Mouse (Mus musculus) limb, embryonic 14.5 days (tissue): ENCODE measurements around the gene Psmd8. TPM values are rescaled to one million over a fixed set of nuclear protein-coding genes. Genes with fewer than 3 reads are reported as not detected.
"Not testable (repeated sequence)": the region's sequence is repeated elsewhere in the genome, so short reads cannot be mapped to it uniquely, and the experiment has no call there.

Experiments
- ATAC-seq: fragments of 200-750 bp; cut with Nextera tagmentation; 2 replicates; pipeline ENCODE4 v1.8.0; 2017; ENCODE audit warnings: low read depth, moderate number of reproducible peaks, moderate TSS enrichment; ENCODE audit not compliant: low FRiP score
- DNase-seq: peaks from one replicate; pipeline ENCODE4 v3.0.0-alpha.2; 2015; ENCODE audit warnings: low spot score
- H3K27ac ChIP-seq: fragments of 300-500 bp; sonication (generic); replicated peaks from 2 replicates; pipeline ENCODE4 v1.5.1; 2014; ENCODE audit warnings: low read depth, mild to moderate bottlenecking, low read length, moderate library complexity, mixed read lengths
- H3K27me3 ChIP-seq: fragments of 300-500 bp; sonication (generic); 2 replicates; pipeline ENCODE4 v1.6.1; 2014; ENCODE audit warnings: low read length, mixed read lengths; ENCODE audit not compliant: control insufficient read depth, insufficient read depth
- H3K36me3 ChIP-seq: fragments of 300-500 bp; sonication (generic); 2 replicates; pipeline ENCODE4 v1.6.1; 2014; ENCODE audit warnings: mild to moderate bottlenecking, low read length, moderate library complexity, mixed read lengths; ENCODE audit not compliant: control insufficient read depth, insufficient read depth
- H3K4me1 ChIP-seq: fragments of 300-500 bp; sonication (generic); 2 replicates; pipeline ENCODE4 v1.6.1; 2014; ENCODE audit warnings: antibody characterized with exemption, low read length, mixed read lengths; ENCODE audit not compliant: control insufficient read depth, insufficient read depth
- H3K4me2 ChIP-seq: fragments of 300-500 bp; sonication (generic); replicated peaks from 2 replicates; pipeline ENCODE4 v1.6.1; 2014; ENCODE audit warnings: low read depth, mild to moderate bottlenecking, low read length, moderate library complexity; ENCODE audit not compliant: severe bottlenecking
- H3K4me3 ChIP-seq: fragments of 300-500 bp; sonication (generic); replicated peaks from 2 replicates; pipeline ENCODE4 v1.5.1; 2014; ENCODE audit warnings: low read length
- H3K9ac ChIP-seq: fragments of 300-500 bp; sonication (generic); 2 replicates; pipeline ENCODE4 v1.6.1; 2014; ENCODE audit warnings: mild to moderate bottlenecking, low read depth, low read length, moderate library complexity; ENCODE audit not compliant: severe bottlenecking
- H3K9me3 ChIP-seq: fragments of 300-500 bp; sonication (generic); 2 replicates; pipeline ENCODE4 v1.6.1; 2016; ENCODE audit warnings: low read length; ENCODE audit not compliant: control insufficient read depth
- POLR2A ChIP-seq: fragments of 200-500 bp; IDR thresholded peaks from 2 replicates; pipeline ENCODE4 v1.8.0; 2012; ENCODE audit warnings: inconsistent platforms, mild to moderate bottlenecking, moderate library complexity, borderline replicate concordance; ENCODE audit not compliant: insufficient read depth, insufficient read length; ENCODE audit errors: extremely low read depth
- WGBS: fragments of 180-500 bp; shearing (Covaris S2); extraction: QIAGEN DNeasy Blood & Tissue Kit; methylation state at CpG from one replicate; pipeline ENCODE4 v1.1.7; 2014; 5-methylcytosine and 5-hydroxymethylcytosine counted together
- polyA plus RNA-seq, 2 experiments: library from polyadenylated mRNA; depleted of rRNA in 1 of 2; stranded (reverse) in 1 of 2; unstranded in 1 of 2; fragments of >200 nt; fragmentation: Nextera tagmentation in 1 of 2; extraction: Ambion mirVana in 1 of 2; gene quantifications; 2 replicates each; pipeline versions ENCODE4 v1.2.1 to v1.2.3; 2012 to 2014

Gene Psmd8
- polyA plus RNA-seq, 2 experiments: 216 to 264 TPM

DNA sequence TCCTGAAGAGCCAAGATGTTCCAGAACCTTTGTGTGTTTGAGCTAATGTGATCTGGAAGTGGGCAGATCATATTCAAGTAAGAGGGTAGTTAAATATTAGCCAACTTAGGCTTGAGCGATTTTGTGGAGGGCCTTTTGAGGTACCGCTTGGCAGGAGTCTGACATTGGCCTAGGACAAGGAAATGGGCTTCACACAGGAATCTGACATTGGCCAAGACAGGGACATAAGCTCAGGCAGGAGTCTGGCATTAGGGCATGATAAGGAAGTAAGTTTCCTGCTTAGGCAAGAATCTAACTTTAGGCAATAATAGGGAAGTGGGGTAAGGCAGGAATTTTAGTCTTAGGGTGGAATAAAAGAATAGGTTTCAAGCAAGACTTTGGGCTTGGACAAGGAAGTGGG lies 33.7 kb upstream of the Psmd8 start:
- Histone ChIP-seq H3K9ac (no peak overlapping the region), H3K27me3 (no peaks in the 10 kb centered on the region), H3K4me1 (no peaks in the 10 kb centered on the region), H3K27ac (no peak overlapping the region), H3K4me3 (no peak overlapping the region), H3K4me2 (peak overlapping the region; percentile 40; the same call in 1 of the 2 replicates), H3K36me3 (no peaks in the 10 kb centered on the region), H3K9me3 (no peaks in the 10 kb centered on the region)
- ATAC-seq (no peak), DNase-seq (no peak)
- WGBS: 79% methylated on average over 2 of the region's 2 CpGs
- no peak for TF ChIP-seq POLR2A

DNA sequence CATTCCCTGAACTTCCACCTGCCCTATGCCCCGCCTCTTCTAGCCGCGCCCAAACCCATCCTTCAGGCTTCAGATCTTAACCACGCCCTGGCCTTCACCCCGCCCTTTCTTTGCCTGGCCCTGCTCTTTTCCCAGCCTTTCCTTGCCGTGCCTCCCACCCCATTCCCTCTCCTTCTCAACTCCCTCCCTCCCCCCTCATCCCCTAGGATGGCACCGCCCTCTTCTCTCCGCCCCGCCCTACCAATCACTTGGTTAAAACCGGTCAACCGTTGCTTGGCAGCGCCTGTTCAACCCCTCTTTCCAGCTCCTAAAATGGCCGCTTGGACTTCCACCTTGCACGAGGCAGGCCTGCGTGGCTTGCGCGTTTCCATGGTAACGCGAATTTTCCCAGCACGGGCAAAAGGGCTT lies 33.2 kb upstream of the Psmd8 start, which contains the start of gene Catsperg1:
Gene Catsperg1, minus strand, starts transcription at position 361 of the 408 bp plus-strand sequence.
- Histone ChIP-seq H3K9me3 (no peaks in the 10 kb centered on the region), H3K27me3 (no peaks in the 10 kb centered on the region), H3K4me3 (peak within 1 kb of the TSS; percentile 13; the same call in 1 of the 2 replicates), H3K4me2 (peak within 1 kb of the TSS; percentile 40), H3K27ac (no peak within 1 kb of the TSS), H3K4me1 (no peaks in the 10 kb centered on the region), H3K36me3 (no peaks in the 10 kb centered on the region), H3K9ac (no peak within 1 kb of the TSS)
- no peak for TF ChIP-seq POLR2A
- DNase-seq: peak; percentile 63
- WGBS: under 1% methylated on average over 20 of the region's 20 CpGs
- ATAC-seq: peak; percentile 68

DNA sequence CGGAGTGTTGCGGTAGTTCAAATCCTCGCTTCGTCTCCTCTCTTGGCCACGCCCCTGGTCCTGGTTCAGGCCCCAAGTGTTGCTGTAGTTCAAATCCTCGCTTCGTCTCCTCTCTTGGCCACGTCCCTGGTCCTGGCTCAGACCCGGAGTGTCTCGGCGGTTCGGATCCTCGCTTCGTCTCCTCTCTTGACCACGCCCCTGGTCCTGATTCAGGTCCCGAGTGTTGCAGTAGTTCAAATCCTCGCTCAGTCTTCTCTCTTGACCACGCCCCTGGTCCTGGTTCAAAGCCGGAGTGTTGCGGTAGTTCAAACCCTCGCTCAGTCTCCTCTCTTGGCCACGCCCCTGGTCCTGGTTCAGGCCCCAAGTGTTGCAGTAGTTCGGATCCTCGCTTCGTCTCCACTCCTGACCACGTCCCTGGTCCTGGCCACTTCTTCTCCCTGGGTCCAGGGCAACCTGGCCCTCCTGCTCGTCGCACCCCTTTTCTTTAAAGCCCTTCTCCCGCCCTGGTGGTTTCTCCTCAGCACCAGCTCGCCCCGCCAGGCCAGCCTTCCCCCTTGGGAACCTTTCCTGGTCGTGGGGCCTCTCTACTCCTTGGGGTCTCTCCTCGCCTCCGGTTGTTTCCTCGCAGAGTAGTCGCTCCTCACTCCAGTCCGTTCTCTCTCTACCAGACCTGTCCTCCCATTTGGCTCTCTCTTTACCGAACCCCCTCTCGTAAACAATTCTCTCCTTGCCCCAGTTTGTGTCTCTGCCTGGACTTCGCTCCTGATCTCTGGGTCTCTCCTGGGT lies 32.5 kb upstream of the Psmd8 start:
- H3K9ac ChIP-seq, H3K4me1 ChIP-seq, H3K27me3 ChIP-seq, H3K27ac ChIP-seq, H3K9me3 ChIP-seq, H3K36me3 ChIP-seq, ATAC-seq, DNase-seq: not testable (repeated sequence)
- peak overlapping the region; percentile 40 for H3K4me2 ChIP-seq
- WGBS: 19% methylated on average over 40 of the region's 40 CpGs
- H3K4me3 ChIP-seq: peak overlapping the region; percentile 13; the same call in 1 of the 2 replicates

DNA sequence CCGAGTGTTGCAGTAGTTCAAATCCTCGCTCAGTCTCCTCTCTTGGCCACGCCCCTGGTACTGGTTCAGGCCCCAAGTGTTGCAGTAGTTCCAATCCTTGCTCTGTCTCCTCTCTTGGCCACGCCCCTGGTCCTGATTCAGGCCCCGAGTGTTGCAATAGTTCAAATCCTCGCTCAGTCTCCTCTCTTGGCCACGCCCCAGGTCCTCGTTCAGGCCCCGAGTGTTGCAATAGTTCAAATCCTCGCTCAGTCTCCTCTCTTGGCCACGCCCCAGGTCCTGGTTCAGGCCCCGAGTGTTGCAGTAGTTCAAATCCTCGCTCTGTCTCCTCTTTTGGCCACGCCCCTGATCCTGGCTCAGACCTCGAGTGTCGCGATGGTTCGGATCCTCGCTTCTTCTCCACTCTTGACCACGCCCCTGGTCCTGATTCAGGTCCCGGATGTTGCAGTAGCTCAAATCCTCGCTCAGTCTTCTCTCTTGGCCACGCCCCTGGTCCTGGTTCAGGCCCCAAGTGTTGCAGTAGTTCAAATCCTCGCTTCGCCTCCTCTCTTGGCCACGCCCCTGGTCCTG lies 31.8 kb upstream of the Psmd8 start:
- Histone ChIP-seq H3K36me3 (no peaks in the 10 kb centered on the region), H3K4me2 (peak overlapping the region; percentile 50; the same call in 1 of the 2 replicates), H3K9ac (no peak overlapping the region), H3K4me1 (no peaks in the 10 kb centered on the region), H3K27ac (no peak overlapping the region), H3K9me3 (no peaks in the 10 kb centered on the region), H3K27me3 (no peaks in the 10 kb centered on the region), H3K4me3 (peak overlapping the region; percentile 34)
- 21% methylated on average over 26 of the region's 26 CpGs for WGBS
- no peak for ATAC-seq
- no peak for DNase-seq
- TF ChIP-seq POLR2A: no peak

DNA sequence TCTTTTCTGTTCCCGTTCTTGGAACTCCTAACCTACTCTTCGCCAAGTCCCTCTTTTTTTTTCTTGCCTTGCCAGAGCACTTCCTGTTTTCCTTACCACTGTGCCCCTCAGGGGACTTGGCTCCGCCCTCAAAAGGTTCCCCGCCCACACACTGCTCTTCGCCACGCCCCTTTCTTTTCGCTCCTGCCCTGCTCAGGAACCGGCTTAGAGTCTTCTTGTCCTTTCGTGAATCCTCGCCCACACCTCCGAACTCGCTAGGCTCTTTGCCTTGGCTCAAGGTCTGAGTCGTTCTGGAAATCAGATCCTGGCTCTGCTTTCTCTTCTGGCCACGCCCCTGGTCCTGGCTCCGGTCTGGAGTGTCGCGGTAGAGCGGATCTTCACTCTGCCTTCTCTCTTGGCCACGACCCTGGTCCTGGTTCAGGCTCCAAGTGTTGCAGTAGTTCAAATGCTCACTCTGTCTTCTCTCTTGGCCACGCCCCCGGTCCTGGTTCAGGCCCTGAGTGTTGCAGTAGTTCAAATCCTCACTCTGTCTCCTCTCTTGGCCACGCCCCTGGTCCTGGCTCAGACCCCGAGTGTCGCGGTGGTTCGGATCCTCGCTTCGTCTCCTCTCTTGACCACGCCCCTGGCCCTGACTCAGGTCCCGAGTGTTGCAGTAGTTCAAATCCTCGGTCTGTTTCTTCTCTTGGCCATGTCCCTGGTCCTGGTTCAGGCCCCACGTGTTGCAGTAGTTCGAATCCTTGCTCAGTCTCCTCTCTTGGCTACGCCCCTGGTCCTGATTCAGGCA lies 31.1 kb upstream of the Psmd8 start:
- ATAC-seq (peak; percentile 79), DNase-seq (peak; percentile 89)
- no peaks in the 10 kb centered on the region for H3K4me1 ChIP-seq
- H3K27ac ChIP-seq: peak overlapping the region; percentile 15; the same call in 1 of the 2 replicates
- peak overlapping the region; percentile 34 for H3K4me3 ChIP-seq
- WGBS: 6% methylated on average over 34 of the region's 34 CpGs
- TF ChIP-seq POLR2A: no peak
- no peaks in the 10 kb centered on the region for H3K27me3 ChIP-seq
- H3K4me2 ChIP-seq: peak overlapping the region; percentile 50
- H3K36me3 ChIP-seq: no peaks in the 10 kb centered on the region
- no peaks in the 10 kb centered on the region for H3K9me3 ChIP-seq
- 0 out of 2 replicates have a peak overlapping the region, but pooled peaks have one; percentile 13 for H3K9ac ChIP-seq

DNA sequence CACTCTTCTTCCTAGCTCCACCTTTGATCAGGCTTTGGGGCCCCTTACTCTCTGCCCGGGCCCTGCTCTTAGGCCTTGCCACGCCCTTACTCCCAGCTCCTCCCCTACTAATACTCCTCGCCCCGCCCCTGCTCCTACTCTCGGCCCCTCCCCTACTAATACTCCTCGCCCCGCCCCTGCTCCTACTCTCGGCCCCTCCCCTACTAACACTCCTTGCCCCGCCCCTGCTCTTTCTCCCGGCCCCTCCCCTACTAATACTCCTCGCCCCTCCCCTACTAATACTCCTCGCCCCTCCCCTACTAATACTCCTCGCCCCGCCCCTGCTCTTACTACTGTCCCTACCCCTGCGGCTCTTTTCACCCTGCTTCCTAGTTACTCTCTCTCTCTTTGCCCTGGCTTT lies 30.5 kb upstream of the Psmd8 start:
- not testable (repeated sequence) for DNase-seq
- WGBS: 23% methylated on average over 15 of the region's 15 CpGs

More for the DNA sequence above, 30.5 kb upstream of the Psmd8 start:
- not testable (repeated sequence) for H3K36me3 ChIP-seq, H3K27me3 ChIP-seq, H3K9me3 ChIP-seq, H3K9ac ChIP-seq, H3K4me1 ChIP-seq
- Histone ChIP-seq H3K4me3 (peak overlapping the region; percentile 34), H3K4me2 (peak overlapping the region; percentile 50), H3K27ac (peak overlapping the region; percentile 15; the same call in 1 of the 2 replicates)
- ATAC-seq: peak; percentile 19; the same call in 1 of the 2 replicates
